Mouse (Mus musculus) hindbrain, embryonic 15.5 days (tissue): ENCODE data around the gene Wdr82. TPM values are rescaled to one million over a fixed set of nuclear protein-coding genes. Genes with fewer than 3 reads are reported as not detected.
"Not testable (repeated sequence)": the region's sequence is repeated elsewhere in the genome, so short reads cannot be mapped to it uniquely, and the experiment has no call there.

Experiments used
- ATAC-seq: fragments of 200-750 bp; cut with Nextera tagmentation; 2 replicates; pipeline ENCODE4 v1.8.0; 2017; ENCODE audit warnings: low read depth, moderate number of reproducible peaks, moderate TSS enrichment; ENCODE audit not compliant: low FRiP score
- H3K27ac ChIP-seq: fragments of 300-500 bp; sonication (generic); replicated peaks from 2 replicates; pipeline ENCODE4 v1.5.1; 2015; ENCODE audit warnings: mild to moderate bottlenecking, inconsistent platforms
- H3K27me3 ChIP-seq: fragments of 300-500 bp; sonication (generic); 2 replicates; pipeline ENCODE4 v1.6.1; 2015; ENCODE audit warnings: control low read depth, inconsistent platforms
- H3K36me3 ChIP-seq: fragments of 300-500 bp; sonication (generic); 2 replicates; pipeline ENCODE4 v1.6.1; 2015; ENCODE audit warnings: control low read depth, inconsistent platforms
- H3K4me1 ChIP-seq: fragments of 300-500 bp; sonication (generic); replicated peaks from 2 replicates; pipeline ENCODE4 v1.6.1; 2015; ENCODE audit warnings: control low read depth, inconsistent platforms
- H3K4me2 ChIP-seq: fragments of 300-500 bp; sonication (generic); 2 replicates; pipeline ENCODE4 v1.6.1; 2015; ENCODE audit warnings: moderate library complexity, mild to moderate bottlenecking, inconsistent platforms
- H3K4me3 ChIP-seq: fragments of 300-500 bp; sonication (generic); 2 replicates; pipeline ENCODE4 v1.5.1; 2015; ENCODE audit warnings: mild to moderate bottlenecking, inconsistent platforms
- H3K9ac ChIP-seq: fragments of 300-500 bp; sonication (generic); 2 replicates; pipeline ENCODE4 v1.6.1; 2015; ENCODE audit warnings: inconsistent platforms
- H3K9me3 ChIP-seq: fragments of 300-500 bp; sonication (generic); 2 replicates; pipeline ENCODE4 v1.6.1; 2016; ENCODE audit warnings: control low read depth, inconsistent platforms
- WGBS: fragments of 180-500 bp; shearing (Covaris S2); methylation state at CpG from one replicate; pipeline ENCODE4 v1.1.7; 2015; 5-methylcytosine and 5-hydroxymethylcytosine counted together
- polyA plus RNA-seq: library from polyadenylated mRNA; unstranded; fragments of >200 nt; fragmentation: Nextera tagmentation; extraction: Ambion mirVana; gene quantifications from 2 replicates; pipeline ENCODE4 v1.2.1, GENCODE M21; 2015

Wdr82 gene
- polyA plus RNA-seq, 1 experiment from 2014 or later, result 35.9 TPM

GRCm38 (mm10) chr9:106167703-106168102 is 3.0 kb upstream of the Wdr82 start:
- Histone ChIP-seq H3K4me3 (no peak overlapping the region), H3K4me2 (no peak overlapping the region), H3K27me3 (no peaks in the 10 kb centered on the region), H3K36me3 (no peaks in the 10 kb centered on the region), H3K27ac (no peak overlapping the region), H3K9me3 (no peaks in the 10 kb centered on the region), H3K4me1 (peaks cover 18% of the 10 kb centered on the region), H3K9ac (no peak overlapping the region)
- ATAC-seq, result no peak
- WGBS, result 34% methylated on average over 1 of the region's 1 CpGs

GRCm38 (mm10) chr9:106169006-106169405 is 1.7 kb upstream of the Wdr82 start:
- not testable (repeated sequence) for H3K27me3 ChIP-seq, H3K4me2 ChIP-seq, H3K27ac ChIP-seq, ATAC-seq, H3K9ac ChIP-seq, H3K4me3 ChIP-seq, H3K9me3 ChIP-seq, H3K36me3 ChIP-seq
- 72% methylated on average over 1 of the region's 1 CpGs for WGBS
- H3K4me1 ChIP-seq, result peaks cover 31% of the 10 kb centered on the region

GRCm38 (mm10) chr9:106169917-106170316 is 811 bp upstream of the Wdr82 start:
- Histone ChIP-seq H3K9ac (peak overlapping the region; percentile 71; the same call in 1 of the 2 replicates), H3K27ac (peak overlapping the region; percentile 99), H3K9me3 (no peaks in the 10 kb centered on the region), H3K36me3 (no peaks in the 10 kb centered on the region), H3K4me2 (peak overlapping the region; percentile 68), H3K4me1 (peaks cover 41% of the 10 kb centered on the region), H3K27me3 (no peaks in the 10 kb centered on the region), H3K4me3 (peak overlapping the region; percentile 97)
- no peak for ATAC-seq
- 43% methylated on average over 6 of the region's 6 CpGs for WGBS

- Histone ChIP-seq H3K27me3 (no peaks in the 10 kb centered on the region), H3K27ac (peak overlapping the region; percentile 99), H3K9ac (peak overlapping the region; percentile 96), H3K4me1 (peaks cover 57% of the 10 kb centered on the region), H3K36me3 (no peaks in the 10 kb centered on the region), H3K9me3 (no peaks in the 10 kb centered on the region), H3K4me3 (peak overlapping the region; percentile 97), H3K4me2 (peak overlapping the region; percentile 68)
- WGBS, result under 1% methylated on average over 30 of the region's 30 CpGs
- ATAC-seq, result peak; percentile 70
Measured at GRCm38 (mm10) chr9:106171346-106172158, 824 bp downstream of the Wdr82 start.

GRCm38 (mm10) chr9:106172527-106172926 is 1.8 kb downstream of the Wdr82 start:
- Histone ChIP-seq H3K9me3 (no peaks in the 10 kb centered on the region), H3K4me2 (peak overlapping the region; percentile 68), H3K4me3 (peak overlapping the region; percentile 97), H3K36me3 (peaks cover 9% of the 10 kb centered on the region; the same call in 1 of the 2 replicates), H3K9ac (0 out of 2 replicates have a peak overlapping the region, but pooled peaks have one; percentile 13), H3K27ac (no peak overlapping the region), H3K4me1 (peaks cover 57% of the 10 kb centered on the region), H3K27me3 (no peaks in the 10 kb centered on the region)
- no peak for ATAC-seq
- 17% methylated on average over 3 of the region's 3 CpGs for WGBS

GRCm38 (mm10) chr9:106173363-106173762 is 2.6 kb downstream of the Wdr82 start:
- Histone ChIP-seq H3K4me3 (peak overlapping the region; percentile 97), H3K9me3 (no peaks in the 10 kb centered on the region), H3K4me2 (peak overlapping the region; percentile 68), H3K4me1 (peaks cover 57% of the 10 kb centered on the region), H3K27ac (no peak overlapping the region), H3K27me3 (no peaks in the 10 kb centered on the region), H3K9ac (no peak overlapping the region), H3K36me3 (peaks cover 17% of the 10 kb centered on the region)
- WGBS, result 46% methylated on average over 2 of the region's 2 CpGs
- ATAC-seq, result no peak

- peaks cover 47% of the 10 kb centered on the region for H3K4me1 ChIP-seq
- no peaks in the 10 kb centered on the region for H3K27me3 ChIP-seq
- H3K27ac ChIP-seq, result no peak overlapping the region
- 0 out of 2 replicates have a peak overlapping the region, but pooled peaks have one; percentile 68 for H3K4me2 ChIP-seq
- H3K4me3 ChIP-seq, result no peak overlapping the region
- H3K9me3 ChIP-seq, result no peaks in the 10 kb centered on the region
- 82% methylated on average over 3 of the region's 3 CpGs for WGBS
- ATAC-seq, result no peak
- H3K9ac ChIP-seq, result no peak overlapping the region
- peaks cover 32% of the 10 kb centered on the region for H3K36me3 ChIP-seq
Measured at GRCm38 (mm10) chr9:106175552-106176200, 4.9 kb downstream of the Wdr82 start.

- ATAC-seq, result no peak
- Histone ChIP-seq H3K36me3 (peaks cover 43% of the 10 kb centered on the region), H3K4me2 (no peak overlapping the region), H3K9me3 (no peaks in the 10 kb centered on the region), H3K27me3 (no peaks in the 10 kb centered on the region), H3K4me1 (peaks cover 47% of the 10 kb centered on the region), H3K4me3 (no peak overlapping the region), H3K9ac (no peak overlapping the region), H3K27ac (no peak overlapping the region)
- WGBS, result 85% methylated on average over 5 of the region's 5 CpGs
Measured at GRCm38 (mm10) chr9:106176769-106177168, 6.0 kb downstream of the Wdr82 start.

GRCm38 (mm10) chr9:106177799-106178198 is 7.1 kb downstream of the Wdr82 start:
- WGBS, result 92% methylated on average over 6 of the region's 6 CpGs
- peaks cover 53% of the 10 kb centered on the region for H3K36me3 ChIP-seq
- H3K9me3 ChIP-seq, result no peaks in the 10 kb centered on the region
- no peaks in the 10 kb centered on the region for H3K27me3 ChIP-seq
- ATAC-seq, result no peak
- no peak overlapping the region for H3K27ac ChIP-seq
- no peak overlapping the region for H3K4me2 ChIP-seq
- no peak overlapping the region for H3K9ac ChIP-seq
- no peak overlapping the region for H3K4me3 ChIP-seq
- peaks cover 38% of the 10 kb centered on the region for H3K4me1 ChIP-seq

- Histone ChIP-seq H3K9ac (no peak overlapping the region), H3K27me3 (no peaks in the 10 kb centered on the region), H3K4me3 (no peak overlapping the region), H3K27ac (no peak overlapping the region), H3K4me2 (no peak overlapping the region), H3K9me3 (no peaks in the 10 kb centered on the region), H3K36me3 (peaks cover 69% of the 10 kb centered on the region), H3K4me1 (peaks cover 21% of the 10 kb centered on the region)
- ATAC-seq, result no peak
- WGBS, result 94% methylated on average over 2 of the region's 2 CpGs
Measured at GRCm38 (mm10) chr9:106179454-106179853, 8.7 kb downstream of the Wdr82 start.

- H3K4me1 ChIP-seq, result peaks cover 16% of the 10 kb centered on the region
- H3K27ac ChIP-seq, result no peak overlapping the region
- no peak for ATAC-seq
- 96% methylated on average over 3 of the region's 3 CpGs for WGBS
- H3K9me3 ChIP-seq, result no peaks in the 10 kb centered on the region
- no peaks in the 10 kb centered on the region for H3K27me3 ChIP-seq
- H3K4me2 ChIP-seq, result no peak overlapping the region
- peaks cover 74% of the 10 kb centered on the region for H3K36me3 ChIP-seq
- H3K9ac ChIP-seq, result no peak overlapping the region
- H3K4me3 ChIP-seq, result no peak overlapping the region
Measured at GRCm38 (mm10) chr9:106179964-106180363, 9.2 kb downstream of the Wdr82 start.

GRCm38 (mm10) chr9:106182146-106182545 is 11.4 kb downstream of the Wdr82 start:
- ATAC-seq, result no peak
- H3K9ac ChIP-seq, result no peak overlapping the region
- peaks cover 89% of the 10 kb centered on the region for H3K36me3 ChIP-seq
- no peak overlapping the region for H3K27ac ChIP-seq
- no peaks in the 10 kb centered on the region for H3K4me1 ChIP-seq
- H3K27me3 ChIP-seq, result no peaks in the 10 kb centered on the region
- H3K4me2 ChIP-seq, result no peak overlapping the region
- no peaks in the 10 kb centered on the region for H3K9me3 ChIP-seq
- no peak overlapping the region for H3K4me3 ChIP-seq
- WGBS, result 94% methylated on average over 4 of the region's 4 CpGs
